Mouse (Mus musculus): ENCODE measurements around the gene Gm42906. TPM values are rescaled to one million over a fixed set of nuclear protein-coding genes. Genes with fewer than 3 reads are reported as not detected.
A peak's percentile ranks its signal among the peaks of the same experiment; 100 is the strongest.

The Gm42906 gene
- polyA plus RNA-seq, 1 experiment from 2014 or later, result not detected

DNA sequence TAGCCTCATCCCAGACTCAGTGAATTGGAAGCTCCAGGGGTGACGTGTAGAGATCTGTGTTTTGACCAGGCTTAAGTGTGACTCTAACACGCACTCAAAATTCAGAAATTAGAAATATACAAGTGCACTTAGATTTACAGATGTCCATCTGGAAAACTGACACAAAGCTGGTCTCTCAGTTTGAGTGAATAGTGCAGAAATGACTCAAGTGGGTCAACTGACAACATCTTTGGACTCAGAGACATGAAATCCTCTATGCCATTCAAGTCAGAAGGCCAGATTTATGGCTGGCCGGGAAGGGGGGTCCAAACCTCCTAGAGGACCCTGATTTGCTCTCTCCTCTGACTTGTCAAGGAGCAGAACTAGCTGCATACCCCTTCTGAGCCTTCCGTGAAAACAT, 279.9 kb downstream of the Gm42906 start:
- no peak overlapping the region for H3K27ac ChIP-seq
- H3K4me2 ChIP-seq (replicated peaks), result no peak overlapping the region
- peaks cover 12% of the 10 kb centered on the region for H3K4me1 ChIP-seq
- no peaks in the 10 kb centered on the region for H3K9me3 ChIP-seq
- no peak for ATAC-seq (ENCODE audit: low FRiP score, low read depth)
- no peak overlapping the region for H3K9ac ChIP-seq
- WGBS, result 81% methylated on average over 4 of the region's 4 CpGs
- no peaks in the 10 kb centered on the region for H3K36me3 ChIP-seq
- H3K4me3 ChIP-seq, result no peak overlapping the region
- H3K27me3 ChIP-seq (replicated peaks), result no peaks in the 10 kb centered on the region

DNA sequence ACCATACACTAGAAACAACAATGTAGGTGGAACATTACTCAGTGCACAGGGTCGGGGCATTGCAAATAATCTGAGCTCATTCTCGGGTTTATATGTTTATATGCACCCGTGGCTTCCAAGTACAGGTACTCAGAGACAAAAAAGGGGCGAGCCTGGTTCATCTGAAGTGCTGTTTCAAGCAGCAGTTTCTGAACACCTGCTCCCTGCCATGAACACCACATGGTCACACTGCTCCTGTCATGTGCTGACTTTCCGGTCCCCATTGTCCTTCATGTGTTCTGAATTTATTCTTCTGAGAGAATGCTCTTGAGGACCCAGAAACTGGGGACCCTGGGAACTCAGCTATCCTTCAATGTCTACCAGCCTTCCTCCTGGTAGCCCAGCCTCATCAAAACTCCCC, 282.2 kb downstream of the Gm42906 start:
- H3K4me3 ChIP-seq, result no peak overlapping the region
- H3K27me3 ChIP-seq (replicated peaks), result no peaks in the 10 kb centered on the region
- H3K4me1 ChIP-seq, result peaks cover 25% of the 10 kb centered on the region
- no peaks in the 10 kb centered on the region for H3K9me3 ChIP-seq
- H3K4me2 ChIP-seq (replicated peaks), result no peak overlapping the region
- no peak overlapping the region for H3K9ac ChIP-seq
- H3K36me3 ChIP-seq, result no peaks in the 10 kb centered on the region
- no peak overlapping the region for H3K27ac ChIP-seq
- WGBS, result 49% methylated on average over 5 of the region's 5 CpGs
- ATAC-seq (ENCODE audit: low FRiP score, low read depth), result no peak

DNA sequence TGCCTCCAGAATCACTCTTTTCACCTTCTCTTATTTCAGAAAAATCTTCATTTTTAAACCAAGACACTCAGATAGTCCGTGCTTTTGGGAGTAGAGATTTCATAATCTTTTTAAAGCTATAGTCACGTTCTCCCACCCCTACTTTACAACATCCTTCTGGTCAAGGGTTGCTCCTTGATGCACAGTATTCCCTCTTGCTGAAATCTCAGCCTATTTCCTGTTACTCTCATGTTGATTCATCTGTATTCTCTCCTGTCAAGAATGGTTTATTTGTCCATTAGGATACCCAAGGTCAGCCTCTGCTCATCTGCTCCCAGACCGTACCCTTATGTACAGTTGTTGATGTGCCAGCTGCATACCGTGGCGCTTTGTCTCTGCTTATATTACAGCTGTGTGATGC, 284.0 kb downstream of the Gm42906 start:
- no peaks in the 10 kb centered on the region for H3K36me3 ChIP-seq
- peak overlapping the region; percentile 20; the same call in 1 of the 2 replicates for H3K27ac ChIP-seq
- H3K4me3 ChIP-seq, result no peak overlapping the region
- no peaks in the 10 kb centered on the region for H3K9me3 ChIP-seq
- no peak for ATAC-seq (ENCODE audit: low FRiP score, low read depth)
- H3K4me1 ChIP-seq, result peaks cover 25% of the 10 kb centered on the region
- H3K4me2 ChIP-seq (replicated peaks), result no peak overlapping the region
- 63% methylated on average over 5 of the region's 5 CpGs for WGBS
- no peaks in the 10 kb centered on the region for H3K27me3 ChIP-seq (replicated peaks)
- H3K9ac ChIP-seq, result no peak overlapping the region

DNA sequence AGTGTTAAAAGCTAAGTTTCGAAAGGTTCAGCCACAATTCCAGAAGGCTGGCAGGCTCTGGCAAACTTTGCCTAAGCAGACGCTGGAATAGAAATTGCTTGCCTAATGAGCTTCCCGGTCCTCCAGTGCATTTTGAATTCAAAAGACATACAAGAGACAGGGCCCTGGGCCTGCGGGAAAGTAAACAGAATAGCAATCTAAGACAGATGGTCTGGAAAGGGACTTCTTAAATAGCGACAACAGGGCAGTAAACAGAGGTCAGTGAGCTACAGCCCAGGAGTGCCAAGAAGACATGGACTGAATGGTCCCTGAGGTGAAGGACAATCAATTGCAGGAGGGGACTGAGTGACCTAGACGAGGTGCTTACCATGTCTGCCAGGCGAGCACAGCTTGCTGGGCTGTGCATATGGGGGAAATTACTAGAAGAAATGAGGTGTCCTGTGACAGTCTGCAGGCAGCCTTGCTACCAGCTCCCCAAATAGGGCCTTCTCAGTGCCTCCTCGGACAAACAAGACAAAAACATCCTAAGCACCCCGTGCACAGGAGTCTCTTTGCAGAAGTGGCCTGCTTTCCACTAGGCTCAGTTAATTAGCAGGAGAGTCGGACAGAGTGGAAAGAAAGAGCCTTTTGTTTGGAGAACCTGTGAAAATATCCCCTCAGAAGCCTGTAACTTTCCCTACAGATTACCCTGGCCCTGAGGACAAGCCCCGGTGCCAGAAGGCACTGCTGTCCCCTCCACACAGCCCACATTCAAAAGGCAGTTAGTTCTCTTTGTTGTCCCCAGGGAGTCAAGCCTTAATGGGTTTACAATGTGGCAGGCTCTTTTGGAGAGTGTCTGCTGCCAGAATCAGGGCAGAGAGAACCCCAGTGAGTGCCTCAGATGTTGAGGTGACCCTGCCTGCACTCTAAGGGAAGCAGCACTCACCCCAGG, 285.0 kb downstream of the Gm42906 start:
- H3K36me3 ChIP-seq, result no peaks in the 10 kb centered on the region
- peak overlapping the region; percentile 57; the same call in 1 of the 2 replicates for H3K27ac ChIP-seq
- no peak overlapping the region for H3K9ac ChIP-seq
- peaks cover 25% of the 10 kb centered on the region for H3K4me1 ChIP-seq
- ATAC-seq (ENCODE audit: low FRiP score, low read depth), result peak; percentile 84
- peak overlapping the region; percentile 2 for H3K4me2 ChIP-seq (replicated peaks)
- H3K27me3 ChIP-seq (replicated peaks), result no peaks in the 10 kb centered on the region
- 12% methylated on average over 11 of the region's 11 CpGs for WGBS
- no peaks in the 10 kb centered on the region for H3K9me3 ChIP-seq
- no peak overlapping the region for H3K4me3 ChIP-seq

DNA sequence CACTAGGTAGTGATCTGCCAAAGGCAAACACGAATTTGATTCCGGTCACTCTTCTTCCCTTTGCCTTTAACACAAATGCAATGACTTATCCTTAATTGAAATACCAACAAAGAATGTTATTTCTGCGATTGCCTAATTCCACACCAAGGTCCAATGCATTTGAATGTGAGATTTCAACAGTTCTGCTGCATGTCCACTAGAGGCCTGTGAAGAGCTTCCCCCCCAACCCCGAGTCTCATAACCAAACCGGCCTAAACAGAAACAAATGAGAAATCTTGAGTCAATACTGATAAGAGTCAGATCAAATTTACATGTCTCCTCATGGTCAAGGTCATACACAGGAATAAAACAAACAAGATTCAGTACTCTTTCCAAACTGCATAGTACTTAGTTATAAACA, 285.7 kb downstream of the Gm42906 start:
- ATAC-seq (ENCODE audit: low FRiP score, low read depth), result peak; percentile 61; the same call in 1 of the 2 replicates
- H3K4me1 ChIP-seq, result peaks cover 25% of the 10 kb centered on the region
- H3K4me3 ChIP-seq, result no peak overlapping the region
- H3K9ac ChIP-seq, result no peak overlapping the region
- no peaks in the 10 kb centered on the region for H3K36me3 ChIP-seq
- WGBS, result 45% methylated on average over 5 of the region's 5 CpGs
- H3K4me2 ChIP-seq (replicated peaks), result no peak overlapping the region
- no peaks in the 10 kb centered on the region for H3K27me3 ChIP-seq (replicated peaks)
- H3K9me3 ChIP-seq, result no peaks in the 10 kb centered on the region
- no peak overlapping the region for H3K27ac ChIP-seq

DNA sequence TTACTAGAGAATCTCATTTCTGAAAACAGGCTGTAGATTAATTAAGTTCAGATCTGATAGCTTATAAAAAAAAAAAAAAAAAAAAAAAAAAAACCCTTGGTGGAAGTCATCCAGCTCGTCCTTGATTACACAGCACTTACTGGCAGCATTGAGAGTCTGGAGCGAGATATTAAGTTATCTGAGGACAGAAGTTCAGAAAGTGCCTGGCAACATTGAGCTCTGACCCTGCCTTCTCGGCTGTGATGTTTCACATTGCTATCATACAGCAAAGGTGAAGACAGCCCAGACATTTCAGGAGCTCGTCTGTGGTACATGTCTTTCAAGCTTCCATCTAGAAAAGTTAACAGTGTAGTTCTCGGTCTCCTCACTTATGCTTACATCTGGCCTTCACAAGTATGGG, 290.1 kb downstream of the Gm42906 start:
- H3K4me2 ChIP-seq (replicated peaks), result no peak overlapping the region
- H3K9me3 ChIP-seq, result peaks cover 3% of the 10 kb centered on the region; the same call in 1 of the 2 replicates
- no peaks in the 10 kb centered on the region for H3K36me3 ChIP-seq
- H3K27me3 ChIP-seq (replicated peaks), result no peaks in the 10 kb centered on the region
- H3K4me1 ChIP-seq, result peaks cover 11% of the 10 kb centered on the region
- ATAC-seq (ENCODE audit: low FRiP score, low read depth), result no peak
- no peak overlapping the region for H3K27ac ChIP-seq
- WGBS, result 90% methylated on average over 5 of the region's 5 CpGs
- no peak overlapping the region for H3K9ac ChIP-seq
- H3K4me3 ChIP-seq, result no peak overlapping the region

DNA sequence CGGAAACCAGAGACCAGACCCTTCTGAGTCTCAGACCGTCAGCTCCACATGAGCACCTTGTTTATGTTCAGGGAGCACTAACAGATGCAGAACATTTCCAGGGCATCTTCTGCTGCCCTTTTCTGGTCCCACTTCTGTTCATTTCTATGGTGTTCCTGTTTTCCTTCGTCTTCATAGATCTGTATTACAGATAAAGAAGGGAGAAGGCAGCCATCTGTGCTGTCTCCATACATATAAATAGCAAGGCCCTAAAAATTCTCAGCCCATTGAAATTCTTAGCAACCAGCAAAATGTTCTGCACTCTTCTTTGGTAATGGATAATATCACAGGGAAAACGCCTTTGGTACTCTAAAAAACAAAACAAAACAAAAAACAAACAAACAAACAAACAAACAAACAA, 290.7 kb downstream of the Gm42906 start:
- no peaks in the 10 kb centered on the region for H3K36me3 ChIP-seq
- ATAC-seq (ENCODE audit: low FRiP score, low read depth), result no peak
- no peak overlapping the region for H3K9ac ChIP-seq
- H3K27ac ChIP-seq, result no peak overlapping the region
- no peaks in the 10 kb centered on the region for H3K27me3 ChIP-seq (replicated peaks)
- H3K4me2 ChIP-seq (replicated peaks), result no peak overlapping the region
- no peak overlapping the region for H3K4me3 ChIP-seq
- peaks cover 6% of the 10 kb centered on the region for H3K4me1 ChIP-seq
- 85% methylated on average over 4 of the region's 4 CpGs for WGBS
- peaks cover 3% of the 10 kb centered on the region; the same call in 1 of the 2 replicates for H3K9me3 ChIP-seq

DNA sequence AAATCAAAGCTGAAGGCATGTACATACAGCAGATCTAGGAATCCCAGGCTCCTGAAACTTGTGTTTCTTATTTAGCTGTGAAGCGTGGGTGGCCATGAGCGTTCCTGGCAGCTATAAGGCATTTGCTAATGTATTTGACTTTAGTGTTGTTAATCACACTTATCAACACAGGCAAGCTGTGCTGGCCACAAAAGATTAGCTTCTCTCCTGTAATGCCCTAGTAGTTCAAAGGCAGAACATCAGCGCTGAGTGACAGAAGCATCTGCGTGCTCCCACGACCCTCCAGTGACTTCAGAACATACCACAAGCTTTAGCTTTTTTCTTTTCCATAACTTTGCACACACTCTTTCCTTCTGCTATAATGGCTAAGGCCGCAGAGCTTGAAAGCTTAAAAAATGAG, 292.0 kb downstream of the Gm42906 start:
- Histone ChIP-seq H3K9ac (no peak overlapping the region), H3K27ac (no peak overlapping the region), H3K4me1 (no peaks in the 10 kb centered on the region; the same call in 1 of the 2 replicates), H3K9me3 (peaks cover 3% of the 10 kb centered on the region; the same call in 1 of the 2 replicates), H3K36me3 (no peaks in the 10 kb centered on the region), H3K4me3 (no peak overlapping the region), H3K27me3 (replicated peaks) (no peaks in the 10 kb centered on the region), H3K4me2 (replicated peaks) (no peak overlapping the region)
- 76% methylated on average over 6 of the region's 6 CpGs for WGBS
- no peak for ATAC-seq (ENCODE audit: low FRiP score, low read depth)

DNA sequence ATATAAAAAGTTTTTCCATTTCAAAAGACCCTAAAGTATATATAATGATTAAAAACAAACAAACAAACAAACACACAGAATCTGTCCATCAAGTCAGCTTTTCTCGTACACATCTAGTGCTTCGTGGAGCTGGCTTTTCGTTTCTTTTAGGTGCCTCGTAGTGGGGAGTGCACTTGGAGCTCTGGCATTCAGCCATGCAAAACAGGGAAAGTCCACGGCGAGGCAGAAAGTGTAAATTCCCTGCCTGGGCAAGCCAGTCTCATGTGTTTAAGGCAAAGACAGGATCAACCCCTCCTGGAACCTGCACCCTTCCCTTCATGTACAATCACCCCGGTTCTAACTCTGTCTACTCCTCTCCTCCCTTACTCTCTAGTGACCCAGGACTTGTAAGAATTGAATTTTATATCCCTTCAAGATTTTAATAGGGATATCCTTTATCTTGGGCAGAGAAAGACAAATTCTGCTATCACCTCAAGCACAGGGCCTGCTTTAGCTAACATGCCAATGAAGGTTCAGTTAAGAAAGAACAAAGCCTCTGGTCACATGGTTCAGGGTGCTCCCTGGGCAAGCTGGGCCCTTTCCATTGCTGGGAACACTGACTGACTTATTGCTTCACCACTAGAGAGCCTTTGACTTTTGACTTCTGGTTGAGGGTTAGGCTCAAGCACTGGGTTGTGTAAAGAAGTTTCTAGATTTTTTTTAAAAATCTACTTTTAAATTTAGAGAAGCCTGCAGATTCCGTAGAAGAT, 292.7 kb downstream of the Gm42906 start:
- Histone ChIP-seq H3K36me3 (no peaks in the 10 kb centered on the region), H3K27me3 (replicated peaks) (no peaks in the 10 kb centered on the region), H3K4me3 (no peak overlapping the region), H3K4me1 (no peaks in the 10 kb centered on the region; the same call in 1 of the 2 replicates), H3K9ac (no peak overlapping the region), H3K4me2 (replicated peaks) (no peak overlapping the region), H3K27ac (no peak overlapping the region), H3K9me3 (peaks cover 3% of the 10 kb centered on the region; the same call in 1 of the 2 replicates)
- 85% methylated on average over 8 of the region's 8 CpGs for WGBS
- ATAC-seq (ENCODE audit: low FRiP score, low read depth), result no peak

DNA sequence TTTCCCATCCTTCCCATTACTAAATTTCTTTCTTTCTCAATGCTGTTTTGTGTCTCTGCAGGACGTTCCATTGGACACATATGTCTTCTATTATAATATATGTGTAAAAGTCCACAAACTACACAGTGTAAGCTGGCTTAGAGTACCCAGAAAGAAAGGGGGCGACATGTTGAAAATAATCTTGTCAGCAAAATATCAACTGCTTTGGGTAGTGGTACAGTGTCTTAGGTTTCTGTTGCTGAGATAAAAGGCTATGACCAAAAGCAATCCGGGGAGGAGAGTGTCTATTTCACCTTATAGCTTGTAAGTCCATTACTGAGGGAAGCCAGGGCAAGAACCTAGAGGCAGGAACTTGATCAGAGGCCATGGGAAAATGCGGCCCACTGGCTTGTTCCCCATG, 293.8 kb downstream of the Gm42906 start:
- H3K4me2 ChIP-seq (replicated peaks), result no peak overlapping the region
- ATAC-seq (ENCODE audit: low FRiP score, low read depth), result no peak
- H3K4me1 ChIP-seq, result no peaks in the 10 kb centered on the region; the same call in 1 of the 2 replicates
- 93% methylated on average over 4 of the region's 4 CpGs for WGBS
- no peak overlapping the region for H3K9ac ChIP-seq
- peaks cover 3% of the 10 kb centered on the region; the same call in 1 of the 2 replicates for H3K9me3 ChIP-seq
- H3K4me3 ChIP-seq, result no peak overlapping the region
- H3K36me3 ChIP-seq, result no peaks in the 10 kb centered on the region
- no peak overlapping the region for H3K27ac ChIP-seq
- no peaks in the 10 kb centered on the region for H3K27me3 ChIP-seq (replicated peaks)

DNA sequence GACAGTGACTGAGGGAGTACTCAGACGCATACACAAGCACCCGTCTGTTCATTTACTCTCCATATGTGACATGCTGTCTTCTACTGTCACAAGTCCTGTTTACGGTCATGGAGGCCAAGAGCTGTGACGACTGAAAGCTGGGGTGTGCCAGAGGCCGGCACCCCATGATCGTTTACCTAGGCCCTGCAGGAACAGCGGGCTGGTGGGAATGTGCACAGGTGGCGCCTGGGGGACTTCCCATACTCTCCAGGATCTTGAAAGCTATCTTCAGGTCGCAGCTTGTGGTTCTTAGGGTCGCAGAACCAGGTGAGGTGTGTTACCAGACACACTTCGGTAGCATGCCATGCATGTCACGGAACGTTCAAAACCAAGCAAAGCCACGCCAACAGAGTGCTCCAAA, 294.2 kb downstream of the Gm42906 start:
- no peaks in the 10 kb centered on the region for H3K36me3 ChIP-seq
- H3K9ac ChIP-seq, result no peak overlapping the region
- peaks cover 3% of the 10 kb centered on the region; the same call in 1 of the 2 replicates for H3K9me3 ChIP-seq
- ATAC-seq (ENCODE audit: low FRiP score, low read depth), result no peak
- H3K4me2 ChIP-seq (replicated peaks), result no peak overlapping the region
- no peaks in the 10 kb centered on the region for H3K27me3 ChIP-seq (replicated peaks)
- 91% methylated on average over 14 of the region's 14 CpGs for whole genome bisulfite sequencing
- H3K4me3 ChIP-seq, result no peak overlapping the region
- H3K27ac ChIP-seq, result no peak overlapping the region
- H3K4me1 ChIP-seq, result no peaks in the 10 kb centered on the region; the same call in 1 of the 2 replicates

DNA sequence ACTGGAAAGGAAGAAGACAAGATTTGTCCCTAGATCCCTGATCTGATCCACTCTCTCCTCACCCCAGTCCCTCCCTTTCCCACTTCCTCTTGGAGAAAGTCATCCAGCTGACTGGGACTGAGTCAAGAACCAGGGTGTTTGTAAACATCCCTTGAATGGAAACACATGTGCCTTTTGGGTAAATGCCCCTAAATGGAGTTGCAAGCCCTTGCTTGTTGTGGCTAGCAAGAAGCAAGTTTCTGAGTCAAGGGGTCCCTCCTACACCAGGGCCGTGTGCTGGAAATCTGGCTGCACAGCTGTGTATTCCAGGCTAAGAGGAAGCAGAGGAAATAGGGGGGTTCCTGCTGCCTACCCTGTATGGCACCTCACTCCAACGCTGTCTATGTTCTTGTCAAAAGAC, 298.2 kb downstream of the Gm42906 start:
- WGBS, result 80% methylated on average over 2 of the region's 2 CpGs
- Histone ChIP-seq H3K4me3 (no peak overlapping the region), H3K4me2 (replicated peaks) (no peak overlapping the region), H3K27me3 (replicated peaks) (no peaks in the 10 kb centered on the region), H3K9ac (no peak overlapping the region), H3K9me3 (no peaks in the 10 kb centered on the region), H3K27ac (no peak overlapping the region), H3K36me3 (no peaks in the 10 kb centered on the region), H3K4me1 (peaks cover 5% of the 10 kb centered on the region; the same call in 1 of the 2 replicates)
- ATAC-seq (ENCODE audit: low FRiP score, low read depth), result no peak

Data from neural tube, embryonic 12.5 days (tissue).